ENCODE assay signal across 27 mouse cellular contexts in the genomic region with DNA sequence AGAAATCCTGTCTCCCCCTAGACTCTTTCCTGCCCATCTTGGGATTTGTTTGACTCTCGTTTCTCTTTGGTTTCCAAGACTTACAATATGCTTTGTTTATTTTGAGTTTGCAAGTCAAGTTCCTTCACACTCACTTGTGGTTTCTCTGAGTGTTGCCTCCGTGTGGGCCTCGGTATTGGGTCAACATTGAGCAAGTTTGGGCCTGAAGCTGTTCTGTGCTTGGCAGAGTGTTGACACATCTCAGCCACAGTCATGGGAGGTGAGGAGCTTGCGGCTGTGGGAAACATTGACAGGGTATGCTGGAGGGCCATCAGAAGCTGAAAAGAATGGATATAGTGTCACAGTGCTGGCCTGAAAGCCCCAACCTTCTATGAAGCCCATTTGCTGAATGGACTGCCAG. TPM values are rescaled to one million over a fixed set of nuclear protein-coding genes. Genes with fewer than 3 reads are reported as not detected.
DNase-seq lines count a peak whose midpoint lies in the region; ATAC-seq lines count a peak whose summit lies in the region.
"Had no signal": no experiment of that assay in that cellular context is flagged by ENCODE, and none has a peak within 500 bp of the region (broad histone marks: within the 10 kb centered on the region; RNA-seq: fewer than 3 reads in every experiment).

No protein-coding gene starts in this region.

- 69% methylated on average over 4 of the region's 4 CpGs for WGBS in heart, embryonic 11.5 days (ENCODE audit: insufficient replicate concordance)
- WGBS in limb, embryonic 10.5 days = 82% methylated on average over 4 of the region's 4 CpGs

- H3K4me2 ChIP-seq in heart, embryonic 11.5 days = no peak overlapping the region
- H3K4me2 ChIP-seq: embryonic facial prominence, embryonic 12.5 days; heart, embryonic 15.5 days; limb, embryonic 13.5 days had no signal

- peak; percentile 72 for DNase-seq in heart, adult 11 months
- peak; percentile 17 for DNase-seq in limb, embryonic 10.5 days (ENCODE audit: low spot score)
- DNase-seq in lung, postnatal 10 days = peak; percentile 68
- no peak for DNase-seq in layer of hippocampus, adult 8-10 months (ENCODE audit: low spot score in 2 of 2)
- DNase-seq: cerebellum, adult 2 months; gastrocnemius, adult 2 months; heart, adult 2 months; heart, postnatal 4 days; spleen, adult 18-20 months; thymus, postnatal 4 days had no signal

- H3K4me3 ChIP-seq in heart, embryonic 11.5 days (ENCODE audit: low read depth, low read length) = no peak overlapping the region
- H3K4me3 ChIP-seq in limb, embryonic 10.5 days = no peak overlapping the region
- H3K4me3 ChIP-seq: embryonic facial prominence, embryonic 12.5 days; gastrocnemius, adult 2 months; heart, adult 2 months; heart, embryonic 15.5 days; limb, embryonic 13.5 days had no signal

- no peak for ATAC-seq in heart, embryonic 11.5 days (replicated peaks; ENCODE audit: insufficient number of reproducible peaks, low FRiP score, low TSS enrichment)
- ATAC-seq in monocyte, adult 5-6 weeks (replicated peaks; ENCODE audit: insufficient number of reproducible peaks, low FRiP score, low TSS enrichment, poor library complexity, severe bottlenecking) = 0 out of 2 replicates have a peak, but pooled peaks have one; percentile 35
- no peak for ATAC-seq in erythroid progenitor cell, adult 5-6 weeks (replicated peaks; ENCODE audit: low FRiP score, poor library complexity, severe bottlenecking)
- ATAC-seq in cerebellum, adult (ENCODE audit: insufficient number of reproducible peaks, low FRiP score, low TSS enrichment) = no peak
- ATAC-seq: hindbrain, embryonic 16.5 days; intestine, postnatal 0 days had no signal

- no peak overlapping the region for H3K9ac ChIP-seq in heart, embryonic 11.5 days (ENCODE audit: low read depth, low read length)
- H3K9ac ChIP-seq: embryonic facial prominence, embryonic 12.5 days; heart, embryonic 15.5 days; limb, embryonic 13.5 days; liver, embryonic 14.5 days had no signal

- peaks cover 9% of the 10 kb centered on the region; the same call in 1 of the 2 replicates for H3K4me1 ChIP-seq in heart, embryonic 11.5 days (ENCODE audit: control insufficient read depth, insufficient read depth, low read length)
- H3K4me1 ChIP-seq in limb, embryonic 10.5 days = no peaks in the 10 kb centered on the region
- H3K4me1 ChIP-seq: embryonic facial prominence, embryonic 12.5 days; limb, embryonic 13.5 days had no signal

- H3K27ac ChIP-seq in heart, embryonic 11.5 days (ENCODE audit: low read depth, low read length) = no peak overlapping the region
- H3K27ac ChIP-seq in limb, embryonic 10.5 days = no peak overlapping the region
- H3K27ac ChIP-seq: embryonic facial prominence, embryonic 12.5 days; gastrocnemius, adult 2 months; heart, adult 2 months; heart, embryonic 15.5 days; limb, embryonic 13.5 days; liver, embryonic 14.5 days had no signal

- no peaks in the 10 kb centered on the region for H3K9me3 ChIP-seq in heart, embryonic 11.5 days (replicated peaks; ENCODE audit: control insufficient read depth, low read length)
- H3K9me3 ChIP-seq in limb, embryonic 10.5 days (replicated peaks) = no peaks in the 10 kb centered on the region
- H3K9me3 ChIP-seq: embryonic facial prominence, embryonic 12.5 days; heart, embryonic 15.5 days; limb, embryonic 13.5 days had no signal

- no peaks in the 10 kb centered on the region for H3K36me3 ChIP-seq in heart, embryonic 11.5 days (ENCODE audit: control insufficient read depth, insufficient read depth, low read length)
- no peaks in the 10 kb centered on the region for H3K36me3 ChIP-seq in limb, embryonic 10.5 days
- H3K36me3 ChIP-seq: embryonic facial prominence, embryonic 12.5 days; heart, embryonic 15.5 days; limb, embryonic 13.5 days had no signal

- no peaks in the 10 kb centered on the region for H3K27me3 ChIP-seq in heart, embryonic 11.5 days (ENCODE audit: control insufficient read depth, insufficient read depth, low read length)
- no peaks in the 10 kb centered on the region for H3K27me3 ChIP-seq in limb, embryonic 10.5 days (ENCODE audit: low read depth, poor library complexity, severe bottlenecking)
- H3K27me3 ChIP-seq: CH12.LX; embryonic facial prominence, embryonic 12.5 days; heart, embryonic 15.5 days had no signal

RNA-seq across cellular contexts. Expression of a gene that starts 1.4 kb away (rescaled TPM):
- polyA plus RNA-seq in heart, embryonic 11.5 days (2014; fragmentation: Nextera tagmentation; extraction: Ambion mirVana) = not detected in 2 replicates
- polyA plus RNA-seq in limb, embryonic 10.5 days (2016; fragmentation: Nextera tagmentation; extraction: Ambion mirVana) = not detected in 2 replicates
- total RNA-seq in monocyte, adult 5-6 weeks (2017) = 1.8 TPM in 1 of 3 replicates, not detected in the others
- not detected in 2 replicates for total RNA-seq in erythroid progenitor cell, adult 5-6 weeks (2015; ENCODE audit: low replicate concordance)
- total RNA-seq in erythroid progenitor cell, adult 5-6 weeks (2017; ENCODE audit: low replicate concordance) = not detected in 2 replicates
- under 1 TPM in 3 of 4 experiments, not detected in 1; 0.25 to 0.43 (median 0.38) TPM for total RNA-seq in layer of hippocampus, adult 8-10 months (2022)
- total RNA-seq: adrenal gland, postnatal 4 days; CH12.LX; gastrocnemius, adult 2 months; heart, adult 2 months; heart, postnatal 4 days; MEL; midbrain, postnatal 0 days had no signal
- polyA plus RNA-seq: cerebellum, adult 2 months; embryonic facial prominence, embryonic 12.5 days; forebrain, embryonic 11.5 days; heart, adult 2 months; heart, embryonic 15.5 days; hindbrain, embryonic 16.5 days; intestine, postnatal 0 days; kidney, embryonic 16.5 days; limb, embryonic 13.5 days; liver, embryonic 14.5 days; midbrain, postnatal 0 days; neural tube, embryonic 11.5 days had no signal

RNA-seq across cellular contexts. Expression of a gene that starts 17.6 kb away (rescaled TPM):
- polyA plus RNA-seq in heart, embryonic 11.5 days (2014; fragmentation: Nextera tagmentation; extraction: Ambion mirVana) = 0.44 and 0.90 TPM in 2 replicates
- 2.9 and 4.2 TPM in 2 replicates for polyA plus RNA-seq in limb, embryonic 10.5 days (2016; fragmentation: Nextera tagmentation; extraction: Ambion mirVana)
- 0.32 to 0.39 TPM in 2 of 3 replicates, not detected in the other for total RNA-seq in monocyte, adult 5-6 weeks (2017)
- 1.8 TPM in 1 of 2 replicates, not detected in the other for total RNA-seq in erythroid progenitor cell, adult 5-6 weeks (2015; ENCODE audit: low replicate concordance)
- total RNA-seq in erythroid progenitor cell, adult 5-6 weeks (2017; ENCODE audit: low replicate concordance) = 1.9 TPM in 1 of 2 replicates, not detected in the other
- total RNA-seq in layer of hippocampus, adult 8-10 months (2022) = under 1 TPM in 2 of 4 experiments, not detected in 2; 0.20 to 0.21 TPM
- total RNA-seq: MEL had no signal

Comparison
In these comparisons a context has a peak if more than half of its experiments do, and no peak if none do; other contexts are left out.
1. DNase-seq: peak in heart, adult 11 months (single experiment), limb, embryonic 10.5 days (single experiment) and lung, postnatal 10 days (single experiment); none in layer of hippocampus, adult 8-10 months (0 of 2).